Mouse (Mus musculus) liver, embryonic 16.5 days (tissue): ENCODE data around the gene Dcp1a. TPM values are rescaled to one million over a fixed set of nuclear protein-coding genes. Genes with fewer than 3 reads are reported as not detected.

Source experiments
- ATAC-seq: fragments of 200-750 bp; cut with Nextera tagmentation; 2 replicates; pipeline ENCODE4 v1.8.0; 2017; ENCODE audit warnings: low read depth, mild to moderate bottlenecking, moderate number of reproducible peaks, moderate library complexity
- H3K27ac ChIP-seq: fragments of 300-500 bp; sonication (generic); 2 replicates; pipeline ENCODE4 v1.5.1; 2014; ENCODE audit warnings: mild to moderate bottlenecking, low read length
- H3K27me3 ChIP-seq: fragments of 300-500 bp; sonication (generic); 2 replicates; pipeline ENCODE4 v1.6.1; 2014; ENCODE audit warnings: low read depth, low read length, mixed read lengths; ENCODE audit not compliant: control insufficient read depth, insufficient read depth
- H3K36me3 ChIP-seq: fragments of 300-500 bp; sonication (generic); 2 replicates; pipeline ENCODE4 v1.6.1; 2014; ENCODE audit warnings: mild to moderate bottlenecking; ENCODE audit not compliant: control insufficient read depth, insufficient read depth
- H3K4me1 ChIP-seq: fragments of 300-500 bp; sonication (generic); 2 replicates; pipeline ENCODE4 v1.6.1; 2014; ENCODE audit warnings: low read depth, low read length, mixed read lengths; ENCODE audit not compliant: control insufficient read depth
- H3K4me2 ChIP-seq: fragments of 300-500 bp; sonication (generic); 2 replicates; pipeline ENCODE4 v1.6.1; 2014; ENCODE audit warnings: low read depth, low read length, mixed read lengths
- H3K4me3 ChIP-seq: fragments of 300-500 bp; sonication (generic); 2 replicates; pipeline ENCODE4 v1.5.1; 2014; ENCODE audit warnings: low read depth, mild to moderate bottlenecking, low read length
- H3K9ac ChIP-seq: fragments of 300-500 bp; sonication (generic); 2 replicates; pipeline ENCODE4 v1.6.1; 2014; ENCODE audit warnings: low read depth, low read length
- H3K9me3 ChIP-seq: fragments of 300-500 bp; sonication (generic); replicated peaks from 2 replicates; pipeline ENCODE4 v1.6.1; 2016; ENCODE audit warnings: low read length; ENCODE audit not compliant: control insufficient read depth
- WGBS: fragments of 180-500 bp; shearing (Covaris S2); extraction: QIAGEN DNeasy Blood & Tissue Kit; methylation state at CpG from one replicate; pipeline ENCODE4 v1.1.7; 2014; ENCODE audit not compliant: insufficient replicate concordance; 5-methylcytosine and 5-hydroxymethylcytosine counted together
- polyA plus RNA-seq: library from polyadenylated mRNA; unstranded; fragments of >200 nt; fragmentation: Nextera tagmentation; extraction: Ambion mirVana; gene quantifications from 2 replicates; pipeline ENCODE4 v1.2.1, GENCODE M21; 2015

The Dcp1a gene
- polyA plus RNA-seq, 1 experiment from 2014 or later = 7.4 TPM

DNA sequence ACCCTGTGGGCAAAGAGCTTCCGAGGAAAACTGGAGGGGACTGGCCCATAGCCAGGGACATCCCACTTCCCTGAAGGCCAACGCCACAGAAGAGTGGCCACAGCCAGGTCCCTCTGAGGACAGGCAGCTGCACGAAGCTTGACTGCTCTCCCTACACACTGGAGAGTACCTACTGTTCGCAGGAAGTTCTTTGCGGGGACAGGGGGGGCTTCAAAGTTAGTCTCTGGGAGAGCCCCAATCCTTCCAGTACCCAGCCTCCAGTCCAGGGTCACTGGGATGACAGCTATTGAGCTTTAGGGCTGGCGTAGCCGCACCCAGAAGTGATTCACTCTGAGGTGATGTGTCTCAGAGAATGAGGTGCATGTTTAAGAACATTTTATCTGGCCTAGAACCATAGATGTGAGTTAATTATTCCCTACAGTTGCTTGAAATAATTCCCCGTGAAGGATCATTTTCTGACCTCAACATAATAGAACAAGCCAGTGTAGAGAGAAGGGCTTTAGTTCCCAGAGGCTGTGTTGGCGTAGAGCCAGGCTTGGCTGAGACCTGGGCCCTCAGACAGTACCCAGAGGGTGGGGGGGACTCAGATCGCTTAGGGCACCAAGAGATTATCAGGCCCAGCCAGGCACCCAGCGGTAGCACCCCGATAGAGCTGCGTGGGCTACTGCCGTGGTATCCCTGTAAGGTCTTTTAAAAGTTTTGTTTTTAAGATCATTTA is 82.3 kb downstream of the Dcp1a start:
- Histone ChIP-seq H3K4me2 (peak overlapping the region; percentile 17), H3K36me3 (peaks cover 52% of the 10 kb centered on the region), H3K27me3 (no peaks in the 10 kb centered on the region), H3K4me1 (peaks cover 31% of the 10 kb centered on the region), H3K4me3 (no peak overlapping the region), H3K27ac (peak overlapping the region; percentile 92), H3K9me3 (no peaks in the 10 kb centered on the region), H3K9ac (peak overlapping the region; percentile 40)
- peak; percentile 98 for ATAC-seq
- WGBS = 49% methylated on average over 14 of the region's 14 CpGs

GRCm38 (mm10) chr14:30562343-30562742 is 83.0 kb downstream of the Dcp1a start:
- H3K9me3 ChIP-seq = no peaks in the 10 kb centered on the region
- H3K4me1 ChIP-seq = peaks cover 31% of the 10 kb centered on the region
- peaks cover 55% of the 10 kb centered on the region for H3K36me3 ChIP-seq
- H3K4me3 ChIP-seq = no peak overlapping the region
- ATAC-seq = peak; percentile 44
- H3K27me3 ChIP-seq = no peaks in the 10 kb centered on the region
- H3K4me2 ChIP-seq = no peak overlapping the region; the same call in 1 of the 2 replicates
- H3K27ac ChIP-seq = 0 out of 2 replicates have a peak overlapping the region, but pooled peaks have one; percentile 33
- H3K9ac ChIP-seq = no peak overlapping the region

GRCm38 (mm10) chr14:30564451-30564850 is 85.1 kb downstream of the Dcp1a start:
- H3K36me3 ChIP-seq = peaks cover 65% of the 10 kb centered on the region
- peak; percentile 64 for ATAC-seq
- no peaks in the 10 kb centered on the region for H3K27me3 ChIP-seq
- no peak overlapping the region for H3K4me3 ChIP-seq
- no peaks in the 10 kb centered on the region for H3K9me3 ChIP-seq
- H3K4me1 ChIP-seq = peaks cover 31% of the 10 kb centered on the region
- H3K4me2 ChIP-seq = no peak overlapping the region
- peak overlapping the region; percentile 56 for H3K27ac ChIP-seq
- 48% methylated on average over 2 of the region's 2 CpGs for WGBS
- H3K9ac ChIP-seq = peak overlapping the region; percentile 29; the same call in 1 of the 2 replicates

DNA sequence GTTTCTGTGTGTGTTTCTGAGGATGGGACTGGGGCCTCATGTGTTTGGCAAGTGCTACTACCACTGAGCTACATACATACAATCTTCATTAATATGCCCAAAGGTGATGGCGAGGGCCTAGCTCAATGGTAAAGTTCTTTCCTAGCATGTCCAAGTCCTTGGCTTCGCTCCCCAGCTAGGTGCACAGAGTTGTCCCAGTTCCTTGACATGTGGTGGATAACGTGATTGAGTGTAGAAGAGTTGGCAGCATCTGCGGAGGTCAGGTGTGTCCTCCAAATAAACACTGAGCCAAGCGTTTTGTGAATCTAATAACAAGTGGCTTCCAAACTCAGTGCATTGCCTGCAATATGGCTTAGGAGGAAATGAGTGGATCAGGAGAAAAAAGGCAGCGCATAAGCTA is 87.0 kb downstream of the Dcp1a start:
- ATAC-seq = no peak
- no peak overlapping the region for H3K27ac ChIP-seq
- H3K4me3 ChIP-seq = no peak overlapping the region
- 84% methylated on average over 6 of the region's 6 CpGs for WGBS
- H3K4me1 ChIP-seq = peaks cover 25% of the 10 kb centered on the region
- H3K9me3 ChIP-seq = no peaks in the 10 kb centered on the region
- H3K9ac ChIP-seq = no peak overlapping the region
- H3K27me3 ChIP-seq = no peaks in the 10 kb centered on the region
- no peak overlapping the region for H3K4me2 ChIP-seq
- H3K36me3 ChIP-seq = peaks cover 63% of the 10 kb centered on the region

- peaks cover 77% of the 10 kb centered on the region for H3K36me3 ChIP-seq
These were observed 88.7 kb downstream of the Dcp1a start for GRCm38 (mm10) chr14:30568016-30568415.

DNA sequence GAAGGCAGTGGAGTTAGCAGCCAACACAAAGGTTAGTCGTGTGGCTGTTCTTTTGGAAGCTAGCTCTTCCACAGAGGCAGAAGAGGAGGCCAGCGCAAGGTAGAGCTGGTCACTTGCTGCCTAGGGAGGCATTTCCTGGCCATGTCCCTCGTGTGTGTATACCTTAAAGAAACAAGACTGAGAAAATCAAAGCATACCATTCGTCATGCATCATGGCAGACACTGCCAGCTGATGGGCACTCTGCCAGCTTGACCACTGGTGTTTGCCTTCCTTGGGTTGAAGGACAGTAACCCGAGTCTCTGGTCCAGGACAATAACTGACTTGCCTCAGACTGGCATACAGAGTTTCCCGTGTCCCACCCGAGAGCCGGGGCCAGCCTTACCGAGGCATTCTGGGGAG is 91.0 kb downstream of the Dcp1a start:
- Histone ChIP-seq H3K4me2 (no peak overlapping the region), H3K4me3 (no peak overlapping the region), H3K9ac (no peak overlapping the region), H3K4me1 (peaks cover under 1% of the 10 kb centered on the region; the same call in 1 of the 2 replicates), H3K27me3 (no peaks in the 10 kb centered on the region), H3K9me3 (no peaks in the 10 kb centered on the region), H3K36me3 (peaks cover 77% of the 10 kb centered on the region), H3K27ac (no peak overlapping the region)
- no peak for ATAC-seq
- WGBS = 87% methylated on average over 9 of the region's 9 CpGs

More at GRCm38 (mm10) chr14:30568016-30568415, 88.7 kb downstream of the Dcp1a start:
- ATAC-seq = no peak
- Histone ChIP-seq H3K9me3 (no peaks in the 10 kb centered on the region), H3K4me2 (no peak overlapping the region), H3K4me3 (no peak overlapping the region), H3K27me3 (no peaks in the 10 kb centered on the region), H3K9ac (no peak overlapping the region), H3K4me1 (peaks cover 18% of the 10 kb centered on the region), H3K27ac (no peak overlapping the region)
- 72% methylated on average over 9 of the region's 9 CpGs for WGBS

DNA sequence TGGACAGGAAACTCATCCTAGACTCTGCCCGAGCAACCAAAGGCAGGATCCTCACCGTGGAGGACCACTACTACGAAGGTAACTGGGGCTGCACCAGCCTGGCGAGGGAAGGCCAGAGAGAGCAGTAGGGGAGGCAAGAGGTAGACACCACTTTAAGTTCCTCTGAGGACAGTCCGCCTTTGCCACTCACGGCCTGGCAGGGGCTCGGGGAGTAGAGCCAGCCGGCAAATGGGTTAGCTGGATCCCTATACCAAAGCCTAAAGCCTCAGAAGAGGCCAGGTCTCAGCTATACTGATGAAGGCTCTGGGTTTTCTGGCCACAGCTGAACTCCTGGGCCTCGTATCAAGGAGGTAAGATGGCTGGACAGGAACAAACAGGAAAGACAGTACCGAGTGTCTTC is 92.9 kb downstream of the Dcp1a start:
- H3K9me3 ChIP-seq = no peaks in the 10 kb centered on the region
- no peak overlapping the region for H3K4me3 ChIP-seq
- peaks cover 61% of the 10 kb centered on the region for H3K36me3 ChIP-seq
- ATAC-seq = no peak
- 78% methylated on average over 10 of the region's 10 CpGs for WGBS
- no peak overlapping the region for H3K27ac ChIP-seq
- no peak overlapping the region for H3K9ac ChIP-seq
- peaks cover 14% of the 10 kb centered on the region for H3K4me1 ChIP-seq
- H3K27me3 ChIP-seq = no peaks in the 10 kb centered on the region
- H3K4me2 ChIP-seq = no peak overlapping the region

DNA sequence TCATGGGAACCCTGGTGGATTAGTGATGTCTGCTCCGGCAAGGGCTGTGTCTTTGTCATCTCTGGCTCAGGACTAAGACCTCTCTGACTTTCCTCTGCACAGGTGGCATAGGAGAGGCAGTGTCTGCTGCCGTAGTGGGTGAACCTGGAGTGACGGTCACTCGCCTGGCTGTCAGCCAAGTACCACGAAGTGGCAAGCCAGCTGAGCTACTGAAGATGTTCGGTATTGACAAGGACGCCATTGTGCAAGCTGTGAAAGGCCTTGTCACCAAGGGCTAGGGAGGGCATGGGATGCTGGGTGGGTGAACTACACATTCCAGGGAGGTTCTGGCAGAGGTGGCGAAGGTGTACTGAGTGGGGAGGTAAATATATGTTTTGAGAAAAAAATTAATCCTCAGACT is 93.9 kb downstream of the Dcp1a start:
- Histone ChIP-seq H3K4me3 (no peak overlapping the region), H3K9me3 (no peaks in the 10 kb centered on the region), H3K9ac (no peak overlapping the region), H3K27me3 (no peaks in the 10 kb centered on the region), H3K4me2 (no peak overlapping the region), H3K4me1 (peaks cover 20% of the 10 kb centered on the region), H3K36me3 (peaks cover 54% of the 10 kb centered on the region), H3K27ac (no peak overlapping the region)
- ATAC-seq = no peak
- WGBS = 69% methylated on average over 8 of the region's 8 CpGs

DNA sequence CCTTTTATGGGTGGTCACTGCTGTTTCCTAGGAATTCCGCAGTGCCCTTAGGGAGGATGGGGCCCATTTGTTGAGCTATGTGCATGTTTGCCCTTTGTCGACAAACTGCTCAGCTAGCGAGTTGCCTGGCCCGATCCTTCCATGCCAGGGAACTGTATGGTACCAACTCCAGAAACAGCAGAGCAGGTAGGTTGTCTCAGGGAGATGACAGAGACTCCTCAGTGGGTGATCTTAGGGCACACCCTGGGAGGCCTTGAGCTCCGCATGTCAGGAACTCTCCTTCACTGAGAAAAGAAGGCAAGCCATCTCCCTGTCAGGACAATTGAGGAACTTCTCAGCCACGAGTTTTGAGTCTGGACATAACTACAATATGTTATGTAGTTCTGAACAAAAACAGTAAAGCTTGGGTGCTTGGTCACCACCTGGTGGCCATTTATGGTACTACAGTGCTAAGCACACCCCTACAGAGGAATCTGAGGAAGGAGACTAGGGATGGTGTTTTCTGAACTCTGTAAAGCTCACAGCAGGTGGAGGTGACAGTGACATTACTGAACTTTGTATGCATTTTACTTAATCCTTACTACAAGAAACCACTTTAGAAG is 94.7 kb downstream of the Dcp1a start:
- Histone ChIP-seq H3K27me3 (no peaks in the 10 kb centered on the region), H3K4me3 (no peak overlapping the region), H3K4me2 (no peak overlapping the region), H3K9me3 (no peaks in the 10 kb centered on the region), H3K36me3 (peaks cover 45% of the 10 kb centered on the region), H3K4me1 (peaks cover 22% of the 10 kb centered on the region), H3K9ac (no peak overlapping the region), H3K27ac (no peak overlapping the region)
- 0 out of 2 replicates have a peak, but pooled peaks have one; percentile 20 for ATAC-seq
- 57% methylated on average over 6 of the region's 6 CpGs for WGBS
